Mouse (Mus musculus) megakaryocyte progenitor cell, adult 5-6 weeks (primary cell): ENCODE data around the gene Slc4a7. TPM values are rescaled to one million over a fixed set of nuclear protein-coding genes. Genes with fewer than 3 reads are reported as not detected.

Source experiments
- ATAC-seq: replicated peaks from 2 replicates; pipeline ENCODE4 v1.8.0; 2016; ENCODE audit warnings: mild to moderate bottlenecking, moderate TSS enrichment, inconsistent platforms; ENCODE audit not compliant: poor library complexity
- total RNA-seq, 2 experiments: library from RNA; stranded (forward) in 1 of 2; stranded (reverse) in 1 of 2; fragments of 157-497, 149-512 nt in 1 of 2; fragments of 200-1000 nt in 1 of 2; gene quantifications; 2 replicates each; pipeline versions ENCODE4 v1.2.3 to v1.2.4; 2015 to 2017

Slc4a7 gene
- total RNA-seq (2015), result 26.3 and 32.9 TPM in 2 replicates
- 24.9 and 31.9 TPM in 2 replicates for total RNA-seq (2017)

- ATAC-seq, result no peak
Observed at GRCm38 (mm10) chr14:14701710-14702329, at the start of gene Slc4a7. Gene Slc4a7, plus strand, starts transcription at chr14:14702279.

GRCm38 (mm10) chr14:14670597-14670996 is 31.5 kb upstream of the Slc4a7 start:
- ATAC-seq, result no peak

- peak; percentile 55 for ATAC-seq
Observed at GRCm38 (mm10) chr14:14681611-14682010, 20.5 kb upstream of the Slc4a7 start.

- peak; percentile 74 for ATAC-seq
Observed at GRCm38 (mm10) chr14:14684771-14685170, 17.3 kb upstream of the Slc4a7 start.

- ATAC-seq, result peak; percentile 57
Observed at GRCm38 (mm10) chr14:14686101-14686551, 16.0 kb upstream of the Slc4a7 start.

- peak; percentile 19 for ATAC-seq
Observed at GRCm38 (mm10) chr14:14687258-14687890, 14.7 kb upstream of the Slc4a7 start.

GRCm38 (mm10) chr14:14702399-14703345 is 593 bp downstream of the Slc4a7 start:
- peak; percentile 93 for ATAC-seq

- ATAC-seq, result peak; percentile 35
Observed at GRCm38 (mm10) chr14:14703346-14703871, 1.3 kb downstream of the Slc4a7 start.

- ATAC-seq, result no peak
Observed at GRCm38 (mm10) chr14:14704651-14705050, 2.6 kb downstream of the Slc4a7 start.

- no peak for ATAC-seq
Observed at GRCm38 (mm10) chr14:14705126-14705525, 3.0 kb downstream of the Slc4a7 start.

GRCm38 (mm10) chr14:14706381-14706780 is 4.3 kb downstream of the Slc4a7 start:
- ATAC-seq, result no peak

- ATAC-seq, result no peak
Observed at GRCm38 (mm10) chr14:14707061-14707460, 5.0 kb downstream of the Slc4a7 start.

- ATAC-seq, result no peak
Observed at GRCm38 (mm10) chr14:14709021-14709420, 6.9 kb downstream of the Slc4a7 start.

GRCm38 (mm10) chr14:14714130-14714529 is 12.1 kb downstream of the Slc4a7 start:
- ATAC-seq, result peak; percentile 69

- ATAC-seq, result peak; percentile 24; the same call in 1 of the 2 replicates
Observed at GRCm38 (mm10) chr14:14715794-14716193, 13.7 kb downstream of the Slc4a7 start.

- ATAC-seq, result peak; percentile 71
Observed at GRCm38 (mm10) chr14:14716843-14717242, 14.8 kb downstream of the Slc4a7 start.

- no peak for ATAC-seq
Observed at GRCm38 (mm10) chr14:14718556-14718955, 16.5 kb downstream of the Slc4a7 start.

- ATAC-seq, result no peak
Observed at GRCm38 (mm10) chr14:14781169-14781568, 79.1 kb downstream of the Slc4a7 start.

- ATAC-seq, result no peak
Observed at GRCm38 (mm10) chr14:14784223-14784622, 82.1 kb downstream of the Slc4a7 start.

- ATAC-seq, result peak; percentile 50; the same call in 1 of the 2 replicates
Observed at GRCm38 (mm10) chr14:14786979-14787378, 84.9 kb downstream of the Slc4a7 start.
